Mouse (Mus musculus): Measurements from ENCODE around the gene Ndc80. TPM values are rescaled to one million over a fixed set of nuclear protein-coding genes. Genes with fewer than 3 reads are reported as not detected.

The Ndc80 gene
- total and polyA plus RNA-seq, 2 experiments from 2014 or later: 6.4 to 9.9 TPM

GRCm38 (mm10) chr17:71506832-71507231 is 19.8 kb downstream of the Ndc80 start:
- H3K4me1 ChIP-seq (ENCODE audit: control insufficient read depth, insufficient read depth): no peaks in the 10 kb centered on the region
- no peak overlapping the region for H3K27ac ChIP-seq (ENCODE audit: low read depth)
- H3K4me3 ChIP-seq (ENCODE audit: low read depth, low read length): no peak overlapping the region
- H3K36me3 ChIP-seq (replicated peaks; ENCODE audit: control insufficient read depth, insufficient read depth, low read length): peaks cover 70% of the 10 kb centered on the region
- WGBS: 84% methylated on average over 8 of the region's 8 CpGs
- H3K9ac ChIP-seq (replicated peaks; ENCODE audit: low read depth, low read length): no peak overlapping the region
- H3K9me3 ChIP-seq (replicated peaks; ENCODE audit: control insufficient read depth, low read length): no peaks in the 10 kb centered on the region
- DNase-seq (ENCODE audit: low spot score) (no peak), ATAC-seq (ENCODE audit: insufficient read depth, low read depth) (no peak)
- TF ChIP-seq CTCF (IDR thresholded peaks at IDR 0.05; ENCODE audit: low read depth): no peak
- no peak for TF ChIP-seq EP300 (IDR thresholded peaks at IDR 0.05; ENCODE audit: low read depth)
- no peaks in the 10 kb centered on the region for H3K27me3 ChIP-seq (ENCODE audit: control insufficient read depth, insufficient read depth, low read length)
- H3K4me2 ChIP-seq (ENCODE audit: low read depth, low read length): no peak overlapping the region

GRCm38 (mm10) chr17:71495784-71496183 is 30.9 kb downstream of the Ndc80 start:
- WGBS: 84% methylated on average over 4 of the region's 4 CpGs
- no peaks in the 10 kb centered on the region for H3K4me1 ChIP-seq (ENCODE audit: control insufficient read depth, insufficient read depth)
- H3K36me3 ChIP-seq (replicated peaks; ENCODE audit: control insufficient read depth, insufficient read depth, low read length): peaks cover 58% of the 10 kb centered on the region
- H3K4me3 ChIP-seq (ENCODE audit: low read depth, low read length): no peak overlapping the region
- no peaks in the 10 kb centered on the region for H3K27me3 ChIP-seq (ENCODE audit: control insufficient read depth, insufficient read depth, low read length)
- DNase-seq (ENCODE audit: low spot score): no peak
- no peak overlapping the region for H3K27ac ChIP-seq (ENCODE audit: low read depth)
- H3K4me2 ChIP-seq (ENCODE audit: low read depth, low read length): no peak overlapping the region
- ATAC-seq (ENCODE audit: insufficient read depth, low read depth): no peak
- TF ChIP-seq CTCF (IDR thresholded peaks at IDR 0.05; ENCODE audit: low read depth) (no peak), EP300 (IDR thresholded peaks at IDR 0.05; ENCODE audit: low read depth) (no peak)
- no peak overlapping the region for H3K9ac ChIP-seq (replicated peaks; ENCODE audit: low read depth, low read length)
- H3K9me3 ChIP-seq (replicated peaks; ENCODE audit: control insufficient read depth, low read length): no peaks in the 10 kb centered on the region

DNA sequence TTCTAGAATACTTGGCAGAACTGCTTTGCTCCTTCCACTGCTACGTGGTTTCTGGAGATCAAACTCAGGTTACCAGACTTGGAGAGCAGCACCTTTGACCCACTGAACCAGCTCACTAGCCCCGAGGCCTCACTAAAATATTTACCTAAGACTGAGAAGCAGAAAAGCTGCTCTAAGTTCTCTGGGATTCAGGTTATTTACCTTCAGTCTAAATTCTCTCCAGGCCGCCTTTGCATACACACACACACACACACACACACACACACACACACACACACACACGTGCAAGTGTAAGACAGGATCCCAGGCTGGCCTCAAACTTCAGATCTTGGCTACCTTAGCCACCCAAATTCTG is 35.3 kb downstream of the Ndc80 start:
- WGBS: 82% methylated on average over 4 of the region's 4 CpGs
- Histone ChIP-seq H3K9ac (replicated peaks; ENCODE audit: low read depth, low read length) (no peak overlapping the region), H3K4me2 (ENCODE audit: low read depth, low read length) (no peak overlapping the region), H3K36me3 (replicated peaks; ENCODE audit: control insufficient read depth, insufficient read depth, low read length) (peaks cover 17% of the 10 kb centered on the region), H3K4me3 (ENCODE audit: low read depth, low read length) (no peak overlapping the region), H3K27me3 (ENCODE audit: control insufficient read depth, insufficient read depth, low read length) (no peaks in the 10 kb centered on the region), H3K4me1 (ENCODE audit: control insufficient read depth, insufficient read depth) (0 out of 2 replicates have a peak, but pooled peaks cover 3% of the 10 kb centered on the region), H3K9me3 (replicated peaks; ENCODE audit: control insufficient read depth, low read length) (no peaks in the 10 kb centered on the region), H3K27ac (ENCODE audit: low read depth) (no peak overlapping the region)
- DNase-seq (ENCODE audit: low spot score) (no peak), ATAC-seq (ENCODE audit: insufficient read depth, low read depth) (no peak)
- TF ChIP-seq EP300 (IDR thresholded peaks at IDR 0.05; ENCODE audit: low read depth) (no peak), CTCF (IDR thresholded peaks at IDR 0.05; ENCODE audit: low read depth) (no peak)

DNA sequence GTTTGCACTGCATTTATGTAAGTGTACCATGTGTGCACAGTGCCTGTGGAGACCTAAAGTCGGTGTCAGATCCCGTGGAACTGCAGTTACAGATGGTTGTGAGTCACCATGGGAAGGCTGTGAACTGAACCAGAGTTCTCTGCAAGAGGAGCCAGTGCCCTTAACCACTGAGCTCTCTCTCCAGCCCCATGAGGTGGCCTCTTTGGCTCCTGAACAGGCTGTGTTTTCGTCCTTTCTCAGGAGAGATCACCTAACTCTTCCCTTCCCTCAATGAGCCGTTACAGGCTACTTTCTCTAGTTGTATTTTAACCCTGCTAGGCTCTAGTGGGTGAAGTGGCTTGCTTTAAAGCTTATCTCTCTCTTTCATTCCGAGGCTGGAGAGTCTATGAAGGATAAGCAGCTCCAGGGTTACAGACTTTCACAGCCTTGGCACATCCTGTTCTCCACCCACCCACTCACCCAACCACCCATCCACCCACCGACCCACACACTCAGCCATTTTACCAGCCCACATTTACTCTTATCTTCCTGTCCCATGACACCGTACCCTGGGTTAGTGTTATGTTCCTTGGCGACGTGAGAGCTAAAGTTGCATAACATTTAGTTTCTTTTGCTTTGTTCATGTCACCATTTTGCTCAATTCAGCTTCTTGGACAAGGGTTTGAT is 35.9 kb downstream of the Ndc80 start:
- Histone ChIP-seq H3K4me3 (ENCODE audit: low read depth, low read length) (no peak overlapping the region), H3K9me3 (replicated peaks; ENCODE audit: control insufficient read depth, low read length) (no peaks in the 10 kb centered on the region), H3K9ac (replicated peaks; ENCODE audit: low read depth, low read length) (no peak overlapping the region), H3K27me3 (ENCODE audit: control insufficient read depth, insufficient read depth, low read length) (no peaks in the 10 kb centered on the region), H3K27ac (ENCODE audit: low read depth) (no peak overlapping the region), H3K36me3 (replicated peaks; ENCODE audit: control insufficient read depth, insufficient read depth, low read length) (peaks cover 12% of the 10 kb centered on the region), H3K4me1 (ENCODE audit: control insufficient read depth, insufficient read depth) (peaks cover 8% of the 10 kb centered on the region; the same call in 1 of the 2 replicates), H3K4me2 (ENCODE audit: low read depth, low read length) (no peak overlapping the region)
- ATAC-seq (ENCODE audit: insufficient read depth, low read depth): no peak
- no peak for TF ChIP-seq CTCF (IDR thresholded peaks at IDR 0.05; ENCODE audit: low read depth)
- no peak for TF ChIP-seq EP300 (IDR thresholded peaks at IDR 0.05; ENCODE audit: low read depth)
- no peak for DNase-seq (ENCODE audit: low spot score)
- WGBS: 57% methylated on average over 9 of the region's 9 CpGs

DNA sequence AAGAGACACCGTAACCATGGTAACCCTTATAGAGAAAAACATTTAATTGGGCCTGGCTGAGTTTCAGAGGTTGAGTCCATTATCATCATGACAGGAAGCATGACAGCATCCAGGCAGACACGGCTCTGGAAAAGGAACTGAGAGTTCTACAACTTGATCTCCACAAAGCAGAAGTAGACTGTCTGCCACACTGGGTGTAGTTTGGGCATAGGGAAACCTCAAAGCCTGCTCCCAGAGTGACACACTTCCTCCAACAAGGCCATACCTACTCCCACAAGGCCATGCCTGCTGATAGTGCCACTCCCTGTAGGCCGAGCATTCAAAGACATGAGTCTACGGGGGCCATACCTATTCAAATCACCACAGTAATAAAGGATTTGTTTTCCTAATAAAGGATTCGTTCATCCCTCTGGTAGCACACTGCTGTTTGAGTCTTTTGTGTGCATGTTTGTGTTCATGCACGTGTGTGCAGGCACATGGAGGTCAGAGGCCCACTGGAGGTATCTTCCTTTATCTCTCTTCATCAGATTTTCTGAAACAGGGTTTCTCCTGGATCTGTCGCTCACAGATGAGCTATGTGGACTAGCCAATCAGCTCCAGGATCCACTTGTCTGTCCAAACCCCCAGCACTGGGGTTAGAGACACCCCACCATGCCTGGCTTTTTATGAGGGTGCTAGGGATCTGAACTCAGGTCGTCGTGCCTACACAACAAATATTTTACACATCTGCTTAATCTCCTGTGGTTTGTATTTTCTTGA is 36.8 kb downstream of the Ndc80 start:
- Histone ChIP-seq H3K27me3 (ENCODE audit: control insufficient read depth, insufficient read depth, low read length) (no peaks in the 10 kb centered on the region), H3K9me3 (replicated peaks; ENCODE audit: control insufficient read depth, low read length) (no peaks in the 10 kb centered on the region), H3K27ac (ENCODE audit: low read depth) (no peak overlapping the region), H3K4me3 (ENCODE audit: low read depth, low read length) (no peak overlapping the region), H3K9ac (replicated peaks; ENCODE audit: low read depth, low read length) (no peak overlapping the region), H3K4me1 (ENCODE audit: control insufficient read depth, insufficient read depth) (peaks cover 8% of the 10 kb centered on the region; the same call in 1 of the 2 replicates), H3K36me3 (replicated peaks; ENCODE audit: control insufficient read depth, insufficient read depth, low read length) (peaks cover 4% of the 10 kb centered on the region; the same call in 1 of the 2 replicates), H3K4me2 (ENCODE audit: low read depth, low read length) (no peak overlapping the region)
- 82% methylated on average over 9 of the region's 9 CpGs for WGBS
- no peak for DNase-seq (ENCODE audit: low spot score)
- TF ChIP-seq CTCF (IDR thresholded peaks at IDR 0.05; ENCODE audit: low read depth) (no peak), EP300 (IDR thresholded peaks at IDR 0.05; ENCODE audit: low read depth) (no peak)
- no peak for ATAC-seq (ENCODE audit: insufficient read depth, low read depth)

Measured in heart, postnatal 0 days (tissue).